Mouse (Mus musculus): Measurements from ENCODE around the gene Trank1.

DNA sequence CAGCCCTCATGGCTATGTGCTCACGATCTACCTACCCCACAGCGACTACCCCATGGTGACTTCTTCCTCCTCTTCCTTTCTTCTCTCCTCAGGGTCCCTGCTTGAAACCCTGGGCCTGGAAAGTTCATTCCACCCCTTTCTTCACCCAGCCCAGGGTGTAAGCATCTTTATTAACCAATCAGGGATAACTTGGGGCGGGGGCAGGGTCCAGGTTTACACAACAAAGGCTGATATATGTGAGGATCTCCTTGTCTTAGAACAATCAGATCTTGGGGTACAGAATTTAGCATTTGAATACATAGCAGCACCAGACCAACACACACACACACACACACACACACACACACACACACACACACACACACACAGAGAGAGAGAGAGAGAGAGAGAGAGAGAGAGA is 26.5 kb upstream of the Trank1 start:
- TF ChIP-seq CTCF (IDR thresholded peaks at IDR 0.05; ENCODE audit: low read depth, low read length) (no peak), POLR2A (IDR thresholded peaks at IDR 0.05; ENCODE audit: borderline replicate concordance, low read depth, low read length) (no peak)
